Mouse (Mus musculus): ENCODE data around the gene Pfkfb3. TPM values are rescaled to one million over a fixed set of nuclear protein-coding genes. Genes with fewer than 3 reads are reported as not detected.
"Not testable (repeated sequence)": the region's sequence is repeated elsewhere in the genome, so short reads cannot be mapped to it uniquely, and the experiment has no call there.

The Pfkfb3 gene
- total and polyA plus RNA-seq, 2 experiments from 2014 or later: 15.6 to 19.6 TPM

DNA sequence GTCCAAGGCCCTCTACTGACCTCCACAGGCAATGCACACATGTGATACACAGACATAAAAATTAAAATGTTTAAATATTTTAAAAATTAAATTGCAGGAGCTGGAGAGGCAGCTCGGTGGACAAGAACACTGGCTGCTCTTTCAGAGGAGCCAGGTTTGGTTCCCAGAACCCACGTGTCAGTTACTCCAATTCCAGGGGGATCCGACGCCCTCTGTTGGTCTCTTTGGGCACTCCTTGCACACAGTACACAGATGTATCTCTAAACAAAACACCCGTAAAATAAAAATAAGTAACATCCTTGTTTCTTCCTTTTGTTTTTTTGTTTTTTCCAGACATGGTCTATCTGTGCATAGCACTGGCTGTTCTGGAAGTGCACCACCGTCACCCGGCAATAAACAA is 10.7 kb downstream of the Pfkfb3 start:
- DNase-seq (ENCODE audit: low spot score) (no peak), ATAC-seq (0 out of 2 replicates have a peak, but pooled peaks have one; percentile 41)
- Histone ChIP-seq H3K27me3 (ENCODE audit: insufficient read depth, low read length) (no peaks in the 10 kb centered on the region), H3K4me2 (ENCODE audit: low read depth, low read length) (no peak overlapping the region), H3K27ac (no peak overlapping the region), H3K4me3 (ENCODE audit: low read length) (no peak overlapping the region), H3K9me3 (ENCODE audit: low read length) (no peaks in the 10 kb centered on the region), H3K4me1 (ENCODE audit: insufficient read depth, low read length) (no peaks in the 10 kb centered on the region), H3K36me3 (ENCODE audit: insufficient read depth, low read length) (no peaks in the 10 kb centered on the region), H3K9ac (replicated peaks; ENCODE audit: low read length) (no peak overlapping the region)
- TF ChIP-seq CTCF (IDR thresholded peaks at IDR 0.05; ENCODE audit: low read depth): peak; percentile 18; the same call in 1 of the 2 replicates
- 81% methylated on average over 7 of the region's 7 CpGs for WGBS

DNA sequence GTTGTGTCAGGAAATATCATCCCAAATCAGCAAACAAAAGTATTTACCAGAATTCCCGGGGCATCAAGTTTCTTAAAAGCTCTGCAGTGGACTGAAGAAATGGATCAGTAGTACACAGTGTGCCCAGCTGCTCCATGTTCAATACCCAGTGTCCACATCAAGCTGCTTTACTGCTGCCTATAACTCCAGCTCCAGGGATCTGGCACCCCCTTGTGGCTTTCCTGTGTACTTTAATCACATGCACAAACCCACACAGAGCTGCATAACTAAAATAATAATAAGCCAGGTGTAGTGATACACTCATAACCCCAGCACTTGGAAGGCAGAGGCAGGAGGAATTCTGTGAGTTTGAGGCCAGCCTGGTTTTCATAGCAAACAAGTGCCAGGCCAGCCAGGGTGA is 11.2 kb downstream of the Pfkfb3 start:
- Histone ChIP-seq H3K27me3 (ENCODE audit: insufficient read depth, low read length) (no peaks in the 10 kb centered on the region), H3K4me2 (ENCODE audit: low read depth, low read length) (no peak overlapping the region), H3K9me3 (ENCODE audit: low read length) (no peaks in the 10 kb centered on the region), H3K4me3 (ENCODE audit: low read length) (no peak overlapping the region), H3K4me1 (ENCODE audit: insufficient read depth, low read length) (no peaks in the 10 kb centered on the region), H3K36me3 (ENCODE audit: insufficient read depth, low read length) (no peaks in the 10 kb centered on the region), H3K9ac (replicated peaks; ENCODE audit: low read length) (no peak overlapping the region), H3K27ac (no peak overlapping the region)
- 77% methylated on average over 1 of the region's 1 CpGs for WGBS
- peak; percentile 77 for TF ChIP-seq CTCF (IDR thresholded peaks at IDR 0.05; ENCODE audit: low read depth)
- DNase-seq (ENCODE audit: low spot score) (peak; percentile 73), ATAC-seq (peak; percentile 84)

DNA sequence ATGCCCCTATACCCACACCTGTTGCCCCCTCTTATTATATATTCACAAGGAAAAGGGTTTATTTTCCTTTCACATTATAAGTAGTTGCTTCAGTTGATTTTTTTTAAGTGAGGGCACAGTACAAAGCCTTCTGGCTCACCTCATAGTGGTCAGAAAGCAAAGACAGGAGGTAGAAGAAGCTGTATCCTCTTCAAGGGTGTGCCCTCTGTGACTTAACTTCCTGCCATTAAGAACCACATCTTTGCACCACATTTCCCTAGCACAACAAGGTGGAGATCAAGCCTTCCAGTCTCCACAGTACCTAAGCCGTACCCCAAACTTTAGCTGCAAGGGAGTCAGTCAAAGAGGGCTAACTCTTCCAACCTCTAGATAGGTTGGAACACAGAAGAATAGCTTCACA is 11.8 kb downstream of the Pfkfb3 start:
- TF ChIP-seq CTCF (IDR thresholded peaks at IDR 0.05; ENCODE audit: low read depth): no peak
- H3K9ac ChIP-seq (replicated peaks; ENCODE audit: low read length): no peak overlapping the region
- H3K27ac ChIP-seq: no peak overlapping the region
- H3K4me2 ChIP-seq (ENCODE audit: low read depth, low read length): no peak overlapping the region
- no peaks in the 10 kb centered on the region for H3K27me3 ChIP-seq (ENCODE audit: insufficient read depth, low read length)
- 100% methylated on average over 1 of the region's 1 CpGs for WGBS
- DNase-seq (ENCODE audit: low spot score) (no peak), ATAC-seq (no peak)
- H3K9me3 ChIP-seq (ENCODE audit: low read length): no peaks in the 10 kb centered on the region
- no peak overlapping the region for H3K4me3 ChIP-seq (ENCODE audit: low read length)
- H3K36me3 ChIP-seq (ENCODE audit: insufficient read depth, low read length): no peaks in the 10 kb centered on the region
- no peaks in the 10 kb centered on the region for H3K4me1 ChIP-seq (ENCODE audit: insufficient read depth, low read length)

DNA sequence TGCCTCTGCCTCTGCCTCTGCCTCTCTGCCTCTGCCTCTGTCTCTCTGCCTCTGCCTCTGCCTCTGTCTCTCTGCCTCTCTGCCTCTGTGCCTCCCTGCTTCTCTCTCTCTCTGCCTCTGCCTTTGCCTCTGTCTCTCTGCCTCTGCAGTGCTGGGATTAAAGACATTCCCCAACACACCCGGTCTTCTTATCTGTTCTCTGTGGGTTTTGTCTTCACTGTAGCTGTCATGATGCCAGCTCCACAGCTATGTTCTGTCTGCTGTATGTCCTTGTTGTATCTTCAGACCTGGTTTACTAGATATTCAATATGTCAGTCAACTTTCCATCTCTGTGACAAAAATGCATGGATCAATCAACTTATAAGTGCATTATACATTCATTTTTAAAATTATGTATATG is 12.3 kb downstream of the Pfkfb3 start:
- not testable (repeated sequence) for H3K4me1 ChIP-seq (ENCODE audit: insufficient read depth, low read length); H3K4me2 ChIP-seq (ENCODE audit: low read depth, low read length); H3K9ac ChIP-seq (replicated peaks; ENCODE audit: low read length); H3K9me3 ChIP-seq (ENCODE audit: low read length); H3K27ac ChIP-seq; H3K27me3 ChIP-seq (ENCODE audit: insufficient read depth, low read length); DNase-seq (ENCODE audit: low spot score); H3K4me3 ChIP-seq (ENCODE audit: low read length); ATAC-seq; H3K36me3 ChIP-seq (ENCODE audit: insufficient read depth, low read length)
- 77% methylated on average over 1 of the region's 1 CpGs for WGBS

DNA sequence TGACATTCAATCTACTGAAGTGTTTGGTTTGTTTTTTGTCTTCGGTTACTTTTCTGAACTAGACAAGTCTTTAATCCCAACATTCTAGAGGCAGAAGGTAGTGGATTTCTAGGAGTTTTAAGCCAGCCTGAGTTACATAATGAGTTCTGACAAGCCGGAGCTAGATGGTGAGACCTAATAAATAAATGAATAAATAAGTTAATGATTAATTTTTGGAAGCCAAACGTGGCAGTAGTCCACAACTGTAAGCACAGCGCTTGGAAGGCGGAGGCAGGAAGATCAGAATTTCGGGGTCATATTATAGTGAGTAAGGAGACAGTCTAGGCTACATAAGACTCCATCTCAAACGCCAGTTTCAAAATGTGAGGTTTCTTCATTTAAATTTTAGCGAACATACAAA is 17.9 kb downstream of the Pfkfb3 start:
- Histone ChIP-seq H3K9me3 (ENCODE audit: low read length) (no peaks in the 10 kb centered on the region), H3K36me3 (ENCODE audit: insufficient read depth, low read length) (no peaks in the 10 kb centered on the region), H3K27ac (no peak overlapping the region), H3K4me3 (ENCODE audit: low read length) (peak overlapping the region; percentile 47), H3K4me2 (ENCODE audit: low read depth, low read length) (peak overlapping the region; percentile 79), H3K9ac (replicated peaks; ENCODE audit: low read length) (peak overlapping the region; percentile 51; the same call in 1 of the 2 replicates), H3K4me1 (ENCODE audit: insufficient read depth, low read length) (no peaks in the 10 kb centered on the region), H3K27me3 (ENCODE audit: insufficient read depth, low read length) (no peaks in the 10 kb centered on the region)
- no peak for TF ChIP-seq CTCF (IDR thresholded peaks at IDR 0.05; ENCODE audit: low read depth)
- WGBS: 66% methylated on average over 8 of the region's 8 CpGs
- ATAC-seq (no peak), DNase-seq (ENCODE audit: low spot score) (no peak)

DNA sequence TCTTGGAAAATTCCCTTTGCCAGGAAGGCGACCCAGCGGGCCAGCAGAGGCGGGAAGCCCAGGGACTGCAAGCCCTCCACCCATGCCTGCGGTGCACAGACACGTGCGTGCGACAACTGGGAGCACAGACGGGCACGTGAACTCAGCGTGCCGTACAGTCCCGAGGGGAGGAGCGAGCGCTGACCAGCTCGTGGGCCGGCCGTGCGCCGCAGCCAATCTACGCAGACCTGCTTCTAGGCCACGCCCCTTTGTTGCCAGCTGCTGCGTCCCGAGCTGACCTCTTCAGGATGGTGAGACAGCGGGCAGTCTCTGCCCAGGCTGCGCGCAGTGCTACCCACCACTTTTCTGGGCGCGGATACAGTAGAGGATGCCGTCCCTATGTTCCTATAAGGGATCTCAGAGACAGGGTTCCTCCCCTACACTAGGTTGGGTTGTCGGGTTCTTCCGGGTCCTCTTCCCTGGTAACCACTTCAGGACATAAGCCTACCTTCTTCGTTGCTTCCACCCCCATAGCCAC is 18.4 kb downstream of the Pfkfb3 start:
- peak; percentile 93 for DNase-seq (ENCODE audit: low spot score)
- under 1% methylated on average over 32 of the region's 32 CpGs for WGBS
- H3K27ac ChIP-seq: no peak overlapping the region

DNA sequence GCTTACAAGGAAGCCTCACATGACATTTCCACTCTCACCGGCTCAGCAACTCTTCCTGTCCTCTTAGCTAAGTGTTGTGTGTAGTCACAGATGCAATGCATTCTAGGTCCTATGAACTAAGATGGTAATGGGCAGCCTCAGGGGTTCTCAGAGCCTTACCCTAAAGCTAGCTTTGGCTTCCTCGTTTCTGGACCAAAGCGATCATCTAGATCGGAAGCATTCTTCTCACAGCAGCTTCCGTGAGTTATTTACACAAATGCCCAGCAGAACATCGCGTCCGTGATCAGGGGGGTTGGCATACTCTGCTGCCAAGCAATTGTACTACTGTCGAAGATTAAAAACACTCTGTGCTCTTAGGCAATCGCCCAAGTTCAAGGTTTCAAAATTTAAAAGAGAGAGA is 19.1 kb downstream of the Pfkfb3 start:
- H3K9ac ChIP-seq (replicated peaks; ENCODE audit: low read length): peak overlapping the region; percentile 51; the same call in 1 of the 2 replicates
- no peak for ATAC-seq

More for the DNA sequence above, 18.4 kb downstream of the Pfkfb3 start:
- Histone ChIP-seq H3K4me1 (ENCODE audit: insufficient read depth, low read length) (no peaks in the 10 kb centered on the region), H3K9ac (replicated peaks; ENCODE audit: low read length) (peak overlapping the region; percentile 51), H3K36me3 (ENCODE audit: insufficient read depth, low read length) (no peaks in the 10 kb centered on the region), H3K9me3 (ENCODE audit: low read length) (no peaks in the 10 kb centered on the region), H3K4me2 (ENCODE audit: low read depth, low read length) (peak overlapping the region; percentile 79), H3K4me3 (ENCODE audit: low read length) (peak overlapping the region; percentile 47), H3K27me3 (ENCODE audit: insufficient read depth, low read length) (no peaks in the 10 kb centered on the region)
- TF ChIP-seq CTCF (IDR thresholded peaks at IDR 0.05; ENCODE audit: low read depth): no peak
- peak; percentile 98 for ATAC-seq

More for the DNA sequence above, 19.1 kb downstream of the Pfkfb3 start:
- H3K4me2 ChIP-seq (ENCODE audit: low read depth, low read length): peak overlapping the region; percentile 79
- peak overlapping the region; percentile 47 for H3K4me3 ChIP-seq (ENCODE audit: low read length)
- no peaks in the 10 kb centered on the region for H3K36me3 ChIP-seq (ENCODE audit: insufficient read depth, low read length)
- TF ChIP-seq CTCF (IDR thresholded peaks at IDR 0.05; ENCODE audit: low read depth): no peak
- no peak overlapping the region for H3K27ac ChIP-seq
- no peak for DNase-seq (ENCODE audit: low spot score)
- no peaks in the 10 kb centered on the region for H3K27me3 ChIP-seq (ENCODE audit: insufficient read depth, low read length)
- no peaks in the 10 kb centered on the region for H3K9me3 ChIP-seq (ENCODE audit: low read length)
- H3K4me1 ChIP-seq (ENCODE audit: insufficient read depth, low read length): no peaks in the 10 kb centered on the region
- whole genome bisulfite sequencing: 18% methylated on average over 10 of the region's 10 CpGs

Measured in hindbrain, postnatal 0 days (tissue).